ENCODE assay signal across 8 mouse cellular contexts in the genomic region with DNA sequence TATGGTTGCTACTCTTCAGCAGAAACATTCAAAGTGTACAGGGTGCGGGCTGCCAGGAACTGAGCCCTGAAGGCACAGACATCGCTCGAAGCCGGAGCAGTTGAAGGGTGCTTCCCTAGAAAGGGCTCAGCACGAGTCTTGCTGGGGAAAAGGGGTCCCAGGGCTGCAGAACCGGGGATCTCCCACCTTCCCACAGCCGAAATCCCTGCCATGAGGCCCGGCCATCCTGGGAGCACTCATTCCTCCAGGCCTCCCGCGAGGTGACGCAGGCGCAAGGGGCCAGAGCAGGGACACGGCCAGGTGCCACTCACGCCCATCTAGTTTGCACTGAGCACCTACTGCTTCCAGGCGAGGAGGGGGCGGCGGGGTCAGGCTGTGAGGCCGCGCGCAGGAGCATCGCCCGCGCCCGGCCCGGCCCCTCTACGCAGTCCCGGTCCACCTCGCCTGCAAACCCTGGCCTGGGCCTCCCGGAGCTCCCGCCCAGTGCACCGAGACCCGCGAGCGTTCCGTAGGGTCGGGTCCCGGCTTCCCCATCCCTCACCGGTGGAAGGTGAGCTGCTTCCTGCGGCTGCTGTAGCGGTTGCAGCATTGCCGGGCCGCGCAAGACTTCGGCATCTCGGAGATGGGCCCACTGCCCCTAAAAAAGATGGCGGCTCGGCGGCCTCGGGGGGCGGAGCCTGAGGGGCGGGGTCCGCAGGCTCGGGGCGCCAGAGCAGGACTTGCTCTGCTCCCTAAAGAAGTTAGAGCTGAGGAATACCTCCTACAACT. TPM values are rescaled to one million over a fixed set of nuclear protein-coding genes. Genes with fewer than 3 reads are reported as not detected.
A peak's percentile ranks its signal among the peaks of the same experiment; 100 is the strongest.
DNase-seq lines count a peak whose midpoint lies in the region; ATAC-seq and TF ChIP-seq lines count a peak whose summit lies in the region.

A gene (minus strand): TSS at position 656 of the 768 bp plus-strand sequence.

- peak; percentile 37; the same call in 1 of the 2 replicates for TF ChIP-seq POLR2A in lung, adult 2 months (IDR thresholded peaks at IDR 0.05; ENCODE audit: borderline replicate concordance, extremely low read depth, low read depth, low read length)

- H3K9me3 ChIP-seq in E14TG2a.4 (ENCODE audit: low read length), result no peaks in the 10 kb centered on the region
- H3K9me3 ChIP-seq in forebrain, embryonic 13.5 days (replicated peaks), result no peaks in the 10 kb centered on the region
- H3K9me3 ChIP-seq in neural tube, embryonic 15.5 days (replicated peaks), result no peaks in the 10 kb centered on the region

- peaks cover 5% of the 10 kb centered on the region for H3K27me3 ChIP-seq in E14TG2a.4 (ENCODE audit: insufficient read depth, low read length)
- no peaks in the 10 kb centered on the region for H3K27me3 ChIP-seq in forebrain, embryonic 13.5 days
- H3K27me3 ChIP-seq in neural tube, embryonic 15.5 days (replicated peaks), result no peaks in the 10 kb centered on the region

- no peak for TF ChIP-seq CTCF in E14TG2a.4 (conservative IDR thresholded peaks at IDR 0.05; ENCODE audit: low read length)
- no peak for TF ChIP-seq CTCF in lung, adult 2 months (IDR thresholded peaks at IDR 0.05; ENCODE audit: insufficient read depth, low read length)

- H3K4me2 ChIP-seq in forebrain, embryonic 13.5 days, result peak within 1 kb of the TSS; percentile 77
- H3K4me2 ChIP-seq in neural tube, embryonic 15.5 days, result peak within 1 kb of the TSS; percentile 77

- DNase-seq in c-Kit-negative CD71-positive TER-119-positive erythroid progenitor cells, embryonic 14.5 days (ENCODE audit: low read depth, low spot score), result peak; percentile 48
- peak; percentile 87 to 88 for DNase-seq in heart, postnatal 10 days
- DNase-seq in kidney, postnatal 4 days, result peak; percentile 87 to 92
- peak; percentile 90 for DNase-seq in lung, adult 2 months
- peak; percentile 76 to 77 for DNase-seq in thymus, adult 18-20 months

- peaks cover 58% of the 10 kb centered on the region for H3K36me3 ChIP-seq in E14TG2a.4 (ENCODE audit: insufficient read depth, low read length)
- peaks cover 50% of the 10 kb centered on the region for H3K36me3 ChIP-seq in forebrain, embryonic 13.5 days (ENCODE audit: poor library complexity, severe bottlenecking)
- H3K36me3 ChIP-seq in neural tube, embryonic 15.5 days, result peaks cover 33% of the 10 kb centered on the region

- H3K4me1 ChIP-seq in E14TG2a.4 (replicated peaks; ENCODE audit: low read depth, low read length), result peaks cover 89% of the 10 kb centered on the region
- H3K4me1 ChIP-seq in forebrain, embryonic 13.5 days, result peaks cover 36% of the 10 kb centered on the region
- H3K4me1 ChIP-seq in lung, adult 2 months (ENCODE audit: control insufficient read depth, insufficient read depth, low read length), result peaks cover 8% of the 10 kb centered on the region
- H3K4me1 ChIP-seq in neural tube, embryonic 15.5 days, result peaks cover 34% of the 10 kb centered on the region

- H3K4me3 ChIP-seq in E14TG2a.4 (replicated peaks; ENCODE audit: low read length), result peak within 1 kb of the TSS; percentile 91
- peak within 1 kb of the TSS; percentile 92 for H3K4me3 ChIP-seq in forebrain, embryonic 13.5 days
- peak within 1 kb of the TSS; percentile 96 for H3K4me3 ChIP-seq in lung, adult 2 months (replicated peaks; ENCODE audit: extremely low read depth, low read depth, low read length)
- peak within 1 kb of the TSS; percentile 87 for H3K4me3 ChIP-seq in neural tube, embryonic 15.5 days (replicated peaks)

- intact Hi-C loops in heart, postnatal 10 days (cut with DNase I), result no loop called here

- peak; percentile 86 for ATAC-seq in forebrain, embryonic 13.5 days
- ATAC-seq in neural tube, embryonic 15.5 days (ENCODE audit: low FRiP score), result peak; percentile 83

- under 1% methylated on average over 54 of the region's 54 CpGs for WGBS in forebrain, embryonic 13.5 days
- under 1% methylated on average over 54 of the region's 54 CpGs for WGBS in lung, adult 2 months
- WGBS in neural tube, embryonic 15.5 days, result under 1% methylated on average over 52 of the region's 54 CpGs

- H3K9ac ChIP-seq in forebrain, embryonic 13.5 days, result peak within 1 kb of the TSS; percentile 98
- H3K9ac ChIP-seq in neural tube, embryonic 15.5 days (replicated peaks), result peak within 1 kb of the TSS; percentile 92

- peak within 1 kb of the TSS; percentile 82 for H3K27ac ChIP-seq in forebrain, embryonic 13.5 days
- peak within 1 kb of the TSS; percentile 87 for H3K27ac ChIP-seq in neural tube, embryonic 15.5 days (replicated peaks)

RNA-seq across cellular contexts. Expression of the gene that starts here (rescaled TPM):
- 39.6 and 40.6 TPM in 2 replicates for polyA plus RNA-seq in forebrain, embryonic 13.5 days (2015; fragmentation: Nextera tagmentation; extraction: Ambion mirVana)
- total RNA-seq in heart, postnatal 10 days (2021), result 10 to 100 TPM; 10.3 to 12.5 TPM
- 64.2 and 72.5 TPM in 2 replicates for polyA plus RNA-seq in lung, adult 2 months (2012; rRNA removed)
- 37.8 and 38.3 TPM in 2 replicates for polyA plus RNA-seq in neural tube, embryonic 15.5 days (2015; fragmentation: Nextera tagmentation; extraction: Ambion mirVana)

Comparison
In these comparisons a context has a peak if more than half of its experiments do, and no peak if none do; other contexts are left out.
1. Peak in every context shown above with its lines: DNase-seq, ATAC-seq, H3K4me3 ChIP-seq and H3K27ac ChIP-seq.